Comparison of ENCODE assay signal across 11 mouse cellular contexts in genomic region chr7:49764011-49764716, GRCm38 (mm10). TPM values are rescaled to one million over a fixed set of nuclear protein-coding genes. Genes with fewer than 3 reads are reported as not detected.
DNase-seq lines count a peak whose midpoint lies in the region; ATAC-seq and TF ChIP-seq lines count a peak whose summit lies in the region.
"Had no signal": no experiment of that assay in that cellular context is flagged by ENCODE, and none has a peak within 500 bp of the region (broad histone marks: within the 10 kb centered on the region; RNA-seq: fewer than 3 reads in every experiment).

No protein-coding gene starts in this region.

- no peak for TF ChIP-seq CTCF in liver, adult 2 months (IDR thresholded peaks at IDR 0.05; ENCODE audit: low read depth, low read length)
- TF ChIP-seq CTCF in lung, adult 2 months (IDR thresholded peaks at IDR 0.05; ENCODE audit: insufficient read depth, low read length) = no peak

- no peaks in the 10 kb centered on the region for H3K36me3 ChIP-seq in heart, embryonic 13.5 days
- peaks cover 39% of the 10 kb centered on the region for H3K36me3 ChIP-seq in liver, adult 2 months (ENCODE audit: control insufficient read depth, insufficient read depth, low read length)
- 0 out of 2 replicates have a peak, but pooled peaks cover 3% of the 10 kb centered on the region for H3K36me3 ChIP-seq in stomach, embryonic 16.5 days (ENCODE audit: control insufficient read depth, insufficient read depth, low read length)
- H3K36me3 ChIP-seq: lung, embryonic 15.5 days had no signal

- no peaks in the 10 kb centered on the region for H3K9me3 ChIP-seq in heart, embryonic 13.5 days
- H3K9me3 ChIP-seq in stomach, embryonic 16.5 days (replicated peaks; ENCODE audit: control insufficient read depth, low read length) = no peaks in the 10 kb centered on the region
- H3K9me3 ChIP-seq: lung, embryonic 15.5 days had no signal

- intact Hi-C loops in heart, postnatal 14 days (cut with DNase I) = no loop called here
- intact Hi-C loops in left cerebral cortex, postnatal 25 days (cut with DNase I) = no loop called here

- H3K4me3 ChIP-seq in heart, embryonic 13.5 days = no peak overlapping the region
- H3K4me3 ChIP-seq in liver, adult 2 months (ENCODE audit: insufficient read depth, low read depth, low read length) = no peak overlapping the region
- no peak overlapping the region for H3K4me3 ChIP-seq in stomach, embryonic 16.5 days (replicated peaks; ENCODE audit: low read length)
- no peak overlapping the region for H3K4me3 ChIP-seq in lung, adult 2 months (replicated peaks; ENCODE audit: extremely low read depth, low read depth, low read length)
- H3K4me3 ChIP-seq: lung, embryonic 15.5 days had no signal

- H3K27me3 ChIP-seq in heart, embryonic 13.5 days (replicated peaks) = no peaks in the 10 kb centered on the region
- no peaks in the 10 kb centered on the region for H3K27me3 ChIP-seq in liver, adult 2 months (ENCODE audit: control insufficient read depth, insufficient read depth, low read length)
- H3K27me3 ChIP-seq in stomach, embryonic 16.5 days (ENCODE audit: control insufficient read depth, insufficient read depth, low read length) = no peaks in the 10 kb centered on the region
- H3K27me3 ChIP-seq: lung, embryonic 15.5 days had no signal

- ATAC-seq in heart, embryonic 13.5 days (ENCODE audit: extremely low read depth, insufficient number of reproducible peaks, low FRiP score, low TSS enrichment) = peak; percentile 60
- ATAC-seq in stomach, embryonic 16.5 days (ENCODE audit: insufficient read depth, low FRiP score) = peak; percentile 81; the same call in 1 of the 2 replicates
- ATAC-seq: forebrain, embryonic 16.5 days had no signal

- H3K4me2 ChIP-seq in heart, embryonic 13.5 days = peak overlapping the region; percentile 36
- H3K4me2 ChIP-seq in stomach, embryonic 16.5 days (ENCODE audit: low read depth, low read length) = no peak overlapping the region
- H3K4me2 ChIP-seq: lung, embryonic 15.5 days had no signal

- peaks cover 2% of the 10 kb centered on the region; the same call in 1 of the 2 replicates for H3K79me2 ChIP-seq in liver, adult 2 months (ENCODE audit: control insufficient read depth, insufficient read depth, low read length)

- no peak for DNase-seq in heart, postnatal 14 days
- DNase-seq in c-Kit-negative CD71-positive TER-119-positive erythroid progenitor cells, embryonic 14.5 days (ENCODE audit: low read depth, low spot score) = peak; percentile 86
- DNase-seq in liver, adult 2 months (ENCODE audit: extremely low read depth, low read depth, low spot score) = peak; percentile 77
- no peak for DNase-seq in lung, adult 2 months
- DNase-seq in left cerebral cortex, postnatal 25 days (ENCODE audit: low spot score in 2 of 2) = no peak
- no peak for DNase-seq in frontal cortex, postnatal 14 days (ENCODE audit: low spot score in 2 of 2)
- DNase-seq: cerebellum, adult 2 months had no signal

- no peak overlapping the region for H3K9ac ChIP-seq in heart, embryonic 13.5 days
- no peak overlapping the region for H3K9ac ChIP-seq in liver, adult 2 months (ENCODE audit: low read depth, low read length)
- H3K9ac ChIP-seq in stomach, embryonic 16.5 days (ENCODE audit: low read length) = peak overlapping the region; percentile 20
- H3K9ac ChIP-seq: lung, embryonic 15.5 days had no signal

- WGBS in heart, embryonic 13.5 days = 63% methylated on average over 10 of the region's 10 CpGs
- 23% methylated on average over 10 of the region's 10 CpGs for WGBS in liver, adult 2 months
- WGBS in stomach, embryonic 16.5 days = 41% methylated on average over 10 of the region's 10 CpGs
- 61% methylated on average over 10 of the region's 10 CpGs for WGBS in lung, adult 2 months

- no peak for TF ChIP-seq POLR2A in liver, adult 2 months (IDR thresholded peaks at IDR 0.05; ENCODE audit: extremely low read depth, insufficient read depth, low read length)
- TF ChIP-seq POLR2A in lung, adult 2 months (IDR thresholded peaks at IDR 0.05; ENCODE audit: borderline replicate concordance, extremely low read depth, low read depth, low read length) = no peak

- peaks cover 35% of the 10 kb centered on the region for H3K4me1 ChIP-seq in heart, embryonic 13.5 days
- H3K4me1 ChIP-seq in liver, adult 2 months (ENCODE audit: control insufficient read depth, insufficient read depth, low read length) = peaks cover 28% of the 10 kb centered on the region
- no peaks in the 10 kb centered on the region for H3K4me1 ChIP-seq in stomach, embryonic 16.5 days (ENCODE audit: control insufficient read depth, insufficient read depth, low read length)
- H3K4me1 ChIP-seq in lung, adult 2 months (ENCODE audit: control insufficient read depth, insufficient read depth, low read length) = peaks cover 3% of the 10 kb centered on the region

- H3K27ac ChIP-seq in heart, embryonic 13.5 days (replicated peaks) = peak overlapping the region; percentile 46
- 0 out of 2 replicates have a peak overlapping the region, but pooled peaks have one; percentile 24 for H3K27ac ChIP-seq in liver, adult 2 months (replicated peaks; ENCODE audit: insufficient read depth, low read depth, low read length)
- H3K27ac ChIP-seq in stomach, embryonic 16.5 days (ENCODE audit: low read length) = no peak overlapping the region
- H3K27ac ChIP-seq: lung, embryonic 15.5 days had no signal

RNA-seq across cellular contexts. Expression of gene Htatip2, which starts 5.2 kb away (rescaled TPM):
- 16.3 and 17.3 TPM in 2 replicates for polyA plus RNA-seq in heart, embryonic 13.5 days (2015; fragmentation: Nextera tagmentation; extraction: Ambion mirVana)
- total RNA-seq in heart, postnatal 14 days (2021) = 1 to 10 TPM; 5.3 to 6.9 TPM
- 22.6 and 30.9 TPM in 2 replicates for total RNA-seq in liver, adult 2 months (2014; rRNA removed)
- 23.2 and 29.6 TPM in 2 replicates for polyA plus RNA-seq in liver, adult 2 months (2012; rRNA removed)
- 24.8 and 25.3 TPM in 2 replicates for polyA plus RNA-seq in stomach, embryonic 16.5 days (2015; fragmentation: Nextera tagmentation; extraction: Ambion mirVana)
- 6.4 and 11.7 TPM in 2 replicates for polyA plus RNA-seq in lung, adult 2 months (2012; rRNA removed)
- 10 to 100 TPM; 11.0 to 12.7 TPM for total RNA-seq in left cerebral cortex, postnatal 25 days (2021)

RNA-seq across cellular contexts. Expression of gene Prmt3, which starts 14.0 kb away (rescaled TPM):
- polyA plus RNA-seq in heart, embryonic 13.5 days (2015; fragmentation: Nextera tagmentation; extraction: Ambion mirVana) = 46.0 and 47.7 TPM in 2 replicates
- 10 to 100 TPM; 10.1 to 10.2 TPM for total RNA-seq in heart, postnatal 14 days (2021)
- total RNA-seq in liver, adult 2 months (2014; rRNA removed) = 10.5 and 13.6 TPM in 2 replicates
- polyA plus RNA-seq in liver, adult 2 months (2012; rRNA removed) = 5.0 and 6.7 TPM in 2 replicates
- 40.1 and 42.0 TPM in 2 replicates for polyA plus RNA-seq in stomach, embryonic 16.5 days (2015; fragmentation: Nextera tagmentation; extraction: Ambion mirVana)
- polyA plus RNA-seq in lung, adult 2 months (2012; rRNA removed) = 13.1 and 23.7 TPM in 2 replicates
- 10 to 100 TPM; 31.0 to 34.8 TPM for total RNA-seq in left cerebral cortex, postnatal 25 days (2021)

Comparison
In these comparisons a context has a peak if more than half of its experiments do, and no peak if none do; other contexts are left out.
1. DNase-seq: peak in c-Kit-negative CD71-positive TER-119-positive erythroid progenitor cells, embryonic 14.5 days (single experiment) and liver, adult 2 months (single experiment); none in heart, postnatal 14 days (0 of 2), lung, adult 2 months (single experiment), left cerebral cortex, postnatal 25 days (0 of 2) and frontal cortex, postnatal 14 days (0 of 2).